Mouse (Mus musculus): ENCODE measurements around the gene Zfp442. TPM values are rescaled to one million over a fixed set of nuclear protein-coding genes. Genes with fewer than 3 reads are reported as not detected.
"Not testable (repeated sequence)": the region's sequence is repeated elsewhere in the genome, so short reads cannot be mapped to it uniquely, and the experiment has no call there.

Zfp442 gene
- total RNA-seq (2014; rRNA removed) (6.6 and 7.4 TPM in 2 replicates), polyA plus RNA-seq (2015; fragmentation: Nextera tagmentation; extraction: Ambion mirVana) (3.2 and 4.5 TPM in 2 replicates)

DNA sequence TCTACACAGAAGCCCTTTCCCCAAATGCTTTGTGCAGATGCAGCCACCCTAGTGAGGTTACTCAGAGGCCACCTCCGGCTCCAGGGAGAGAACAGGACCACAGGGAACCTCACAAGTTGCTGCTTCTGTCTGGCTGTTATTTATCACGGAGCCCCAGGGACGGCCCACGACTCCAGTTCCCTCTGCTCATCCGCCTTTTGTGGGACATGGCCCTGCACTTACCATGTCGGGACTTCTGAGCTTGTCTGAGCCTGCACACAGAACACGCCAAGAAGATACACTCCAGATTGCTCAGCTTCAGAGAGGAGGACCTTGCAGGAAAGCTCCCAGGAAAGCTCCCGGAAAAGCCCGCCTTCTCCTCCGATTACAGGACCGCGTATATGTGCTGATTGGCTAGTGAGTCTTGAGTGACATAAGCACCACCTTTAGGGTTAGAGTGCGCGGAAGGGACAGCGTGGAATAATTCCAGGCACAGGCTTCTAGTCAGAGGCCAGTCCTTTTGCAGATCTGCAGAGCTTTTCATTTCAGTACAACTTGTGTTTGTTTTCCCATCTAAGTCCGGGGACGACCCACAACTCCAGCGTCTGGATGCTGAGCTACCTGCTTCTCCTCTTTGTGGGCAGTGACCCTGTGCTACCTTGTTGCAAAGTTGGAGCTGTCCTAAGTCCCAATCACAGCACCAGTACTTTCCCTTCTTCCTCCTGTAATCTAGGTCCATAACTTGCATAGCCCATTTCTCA lies at the start of gene Zfp442:
Gene Zfp442, minus strand, starts transcription at position 307 of the 740 bp plus-strand sequence.
- ATAC-seq (peak; percentile 99), DNase-seq (peak; percentile 55)
- H3K9me3 ChIP-seq (ENCODE audit: low read length); H3K27me3 ChIP-seq (ENCODE audit: insufficient read depth, low read length); H3K4me1 ChIP-seq (ENCODE audit: insufficient read depth); H3K36me3 ChIP-seq (ENCODE audit: insufficient read depth): not testable (repeated sequence)
- Histone ChIP-seq H3K27ac (ENCODE audit: low read depth, low read length) (peak within 1 kb of the TSS; percentile 50; the same call in 1 of the 2 replicates), H3K4me3 (ENCODE audit: low read depth, low read length) (peak within 1 kb of the TSS; percentile 40), H3K9ac (peak within 1 kb of the TSS; percentile 57), H3K4me2 (ENCODE audit: low read depth) (peak within 1 kb of the TSS; percentile 55)
- WGBS: under 1% methylated on average over 18 of the region's 18 CpGs

DNA sequence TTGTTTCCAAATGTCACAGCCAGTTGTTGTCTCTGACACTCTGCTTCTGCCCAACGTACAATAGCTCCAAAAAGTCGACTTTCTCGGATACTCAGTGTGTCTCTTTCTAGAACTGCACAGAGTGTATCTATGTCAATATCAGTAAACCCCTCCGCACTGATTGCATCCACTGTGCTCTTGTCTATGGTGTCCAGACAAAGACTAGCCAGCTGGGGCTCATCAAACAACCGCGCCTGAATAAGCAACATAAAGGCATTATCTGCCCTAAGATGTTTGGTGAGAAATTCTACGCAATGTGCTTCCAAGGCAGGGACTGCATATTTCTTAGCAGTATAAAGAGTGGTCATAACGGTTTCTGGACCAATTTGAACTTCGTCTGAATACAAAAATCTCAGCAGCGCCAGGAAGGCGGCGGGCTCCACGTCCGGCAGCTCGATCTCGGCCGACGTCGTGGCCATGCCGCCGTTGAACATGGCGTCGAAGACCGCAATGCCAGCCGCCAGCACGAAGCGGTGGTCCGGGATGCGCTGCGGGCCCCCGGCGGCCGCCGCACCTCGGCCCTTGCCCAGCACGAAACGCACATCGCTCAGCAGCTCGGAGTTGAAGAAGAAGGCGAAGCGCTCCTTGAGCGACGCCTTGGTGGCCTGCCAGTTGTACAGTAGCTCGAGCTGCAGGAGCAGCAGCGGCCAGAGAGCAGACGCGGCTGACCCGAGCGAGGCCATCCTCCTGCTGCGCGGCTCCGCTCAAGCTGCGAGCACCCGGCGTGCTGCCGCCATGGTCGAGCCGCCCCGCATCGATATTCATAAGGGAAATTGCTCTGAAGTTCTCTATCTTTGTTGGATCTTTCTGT lies 49.1 kb upstream of the Zfp442 start:
- Histone ChIP-seq H3K4me3 (ENCODE audit: low read depth, low read length) (peak overlapping the region; percentile 18; the same call in 1 of the 2 replicates), H3K4me2 (ENCODE audit: low read depth) (peak overlapping the region; percentile 42)
- H3K36me3 ChIP-seq (ENCODE audit: insufficient read depth); DNase-seq; H3K27ac ChIP-seq (ENCODE audit: low read depth, low read length); H3K4me1 ChIP-seq (ENCODE audit: insufficient read depth); ATAC-seq; H3K9ac ChIP-seq; H3K27me3 ChIP-seq (ENCODE audit: insufficient read depth, low read length); H3K9me3 ChIP-seq (ENCODE audit: low read length): not testable (repeated sequence)
- 50% methylated on average over 60 of the region's 60 CpGs for WGBS

DNA sequence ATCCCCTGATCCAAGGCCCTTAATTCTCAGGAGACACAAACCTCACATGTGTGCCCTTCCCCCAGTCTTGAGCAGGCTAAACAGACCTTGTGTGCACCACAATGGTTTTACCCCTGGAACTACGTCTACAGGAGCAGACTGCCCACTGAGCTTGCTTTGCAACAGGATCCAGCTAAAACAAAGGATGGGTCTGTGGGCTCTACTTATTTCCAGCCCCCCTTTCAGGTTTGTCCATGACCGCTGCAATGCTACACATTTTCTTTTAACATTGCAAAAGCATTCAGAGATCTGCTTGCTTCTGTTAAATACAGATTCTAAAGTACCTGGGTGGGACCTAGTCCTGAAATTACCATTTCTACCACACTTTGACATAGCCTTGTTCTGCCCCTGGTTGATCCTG lies 41.7 kb upstream of the Zfp442 start:
- H3K9me3 ChIP-seq (ENCODE audit: low read length): no peaks in the 10 kb centered on the region
- H3K4me3 ChIP-seq (ENCODE audit: low read depth, low read length): no peak overlapping the region
- H3K4me1 ChIP-seq (ENCODE audit: insufficient read depth): no peaks in the 10 kb centered on the region
- no peak for TF ChIP-seq CTCF (IDR thresholded peaks at IDR 0.05; ENCODE audit: low read depth)
- no peak for ATAC-seq
- H3K4me2 ChIP-seq (ENCODE audit: low read depth): no peak overlapping the region
- H3K36me3 ChIP-seq (ENCODE audit: insufficient read depth): no peaks in the 10 kb centered on the region
- H3K27me3 ChIP-seq (ENCODE audit: insufficient read depth, low read length): no peaks in the 10 kb centered on the region
- H3K27ac ChIP-seq (ENCODE audit: low read depth, low read length): no peak overlapping the region
- WGBS: 55% methylated on average over 2 of the region's 2 CpGs
- no peak for DNase-seq
- no peak overlapping the region for H3K9ac ChIP-seq

DNA sequence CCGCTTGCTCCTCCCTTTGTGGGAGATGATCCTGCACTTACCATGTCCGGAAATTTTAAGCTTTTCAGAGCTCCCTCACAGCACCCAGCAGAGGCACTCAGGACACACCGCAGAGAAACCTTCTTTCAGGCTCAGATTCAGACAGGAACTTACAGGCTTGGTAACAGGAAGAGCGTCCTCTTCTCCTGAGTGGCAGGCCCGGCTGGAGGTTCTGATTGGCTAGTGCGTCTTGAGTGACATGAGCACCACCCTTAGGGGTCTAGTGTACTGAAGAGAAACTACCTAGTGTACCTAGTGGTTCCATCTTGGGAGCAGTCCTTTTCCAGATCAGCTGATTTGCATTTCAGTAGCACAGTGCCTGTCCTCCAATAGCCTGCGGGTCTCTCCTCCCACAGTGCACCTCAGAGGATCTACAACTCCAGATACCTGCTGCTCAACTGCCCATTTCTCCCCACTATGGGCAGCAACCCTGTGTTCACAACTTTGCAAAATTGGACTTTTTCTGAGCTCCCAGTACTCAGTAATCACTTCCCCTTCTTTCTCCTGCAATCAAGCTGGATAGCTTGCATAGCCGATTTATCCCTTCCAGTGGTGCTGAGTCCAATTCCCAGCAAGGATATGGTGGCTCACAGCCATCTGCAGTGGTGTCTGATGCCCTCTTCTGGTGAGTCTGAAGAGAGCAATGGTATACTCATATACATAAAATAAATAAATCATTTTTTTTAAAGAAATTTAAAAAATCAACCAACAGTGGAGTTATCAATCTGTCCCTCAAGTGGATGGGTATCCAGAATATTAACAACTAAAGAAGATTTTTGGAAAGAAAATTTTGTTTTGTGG lies 33.9 kb upstream of the Zfp442 start, which contains the start of gene Zfp345:
Gene Zfp345, minus strand, starts transcription at position 153 of the 840 bp plus-strand sequence.
- not testable (repeated sequence) for H3K4me3 ChIP-seq (ENCODE audit: low read depth, low read length); H3K27ac ChIP-seq (ENCODE audit: low read depth, low read length); H3K36me3 ChIP-seq (ENCODE audit: insufficient read depth); ATAC-seq; H3K27me3 ChIP-seq (ENCODE audit: insufficient read depth, low read length); H3K9ac ChIP-seq; DNase-seq; H3K4me1 ChIP-seq (ENCODE audit: insufficient read depth); H3K9me3 ChIP-seq (ENCODE audit: low read length); H3K4me2 ChIP-seq (ENCODE audit: low read depth)
- WGBS: 84% methylated on average over 7 of the region's 8 CpGs

DNA sequence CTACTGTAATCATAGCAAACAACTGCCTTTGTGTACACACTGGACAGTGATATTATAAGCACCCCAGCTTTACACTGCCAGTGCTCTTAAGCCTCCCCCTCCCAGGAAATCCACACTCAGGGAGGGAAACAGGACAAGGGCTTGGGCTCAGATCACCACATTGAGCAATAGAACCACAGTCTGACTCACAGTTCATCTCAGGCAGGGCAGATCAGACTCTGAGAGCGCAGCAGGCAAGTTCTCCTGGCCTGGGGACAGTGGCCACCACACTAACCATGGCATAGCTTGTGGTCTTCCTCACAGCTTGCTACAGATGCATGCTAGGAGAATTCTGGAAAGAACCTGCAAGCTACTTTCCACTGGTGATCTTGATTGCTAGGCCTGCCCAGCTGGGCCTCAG lies 12.2 kb downstream of the Zfp442 start:
- not testable (repeated sequence) for H3K4me1 ChIP-seq (ENCODE audit: insufficient read depth)

DNA sequence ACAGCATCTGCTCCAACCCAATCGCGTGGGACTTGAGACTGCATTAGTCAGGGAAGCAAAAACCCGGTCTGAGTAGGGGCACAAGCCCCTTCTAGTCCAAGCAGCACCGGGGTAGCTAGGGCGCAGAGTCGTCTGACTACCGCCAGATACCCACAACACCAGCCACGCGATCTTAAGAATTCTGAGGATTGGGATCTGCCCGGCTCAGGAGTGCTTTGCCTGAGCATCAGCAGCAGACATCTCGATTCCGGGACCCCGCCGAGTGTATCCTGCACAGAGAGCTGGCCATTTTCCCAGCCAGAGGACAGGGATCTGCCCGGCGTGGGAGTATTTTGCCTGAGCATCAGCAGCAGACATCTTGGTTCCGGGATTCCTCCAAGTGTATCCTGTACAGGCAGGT lies 39.1 kb downstream of the Zfp442 start:
- not testable (repeated sequence) for H3K27ac ChIP-seq (ENCODE audit: low read depth, low read length); H3K4me3 ChIP-seq (ENCODE audit: low read depth, low read length); H3K36me3 ChIP-seq (ENCODE audit: insufficient read depth); DNase-seq; H3K27me3 ChIP-seq (ENCODE audit: insufficient read depth, low read length); ATAC-seq; H3K4me1 ChIP-seq (ENCODE audit: insufficient read depth); H3K9ac ChIP-seq; H3K4me2 ChIP-seq (ENCODE audit: low read depth)
- peaks cover 14% of the 10 kb centered on the region for H3K9me3 ChIP-seq (ENCODE audit: low read length)
- WGBS: 89% methylated on average over 17 of the region's 17 CpGs

More for the DNA sequence above, 12.2 kb downstream of the Zfp442 start:
- ATAC-seq; H3K27ac ChIP-seq (ENCODE audit: low read depth, low read length); H3K36me3 ChIP-seq (ENCODE audit: insufficient read depth); H3K4me3 ChIP-seq (ENCODE audit: low read depth, low read length); H3K9ac ChIP-seq; DNase-seq; H3K27me3 ChIP-seq (ENCODE audit: insufficient read depth, low read length); H3K4me2 ChIP-seq (ENCODE audit: low read depth): not testable (repeated sequence)
- 91% methylated on average over 1 of the region's 1 CpGs for WGBS
- H3K9me3 ChIP-seq (ENCODE audit: low read length): peaks cover 12% of the 10 kb centered on the region; the same call in 1 of the 2 replicates

Data from forebrain, postnatal 0 days (tissue).